Mouse (Mus musculus) frontal cortex, adult 2 months (tissue): ENCODE data around the gene Bst2. TPM values are rescaled to one million over a fixed set of nuclear protein-coding genes. Genes with fewer than 3 reads are reported as not detected.

ENCODE experiments used
- DNase-seq, 2 experiments: peaks; one replicate each; pipeline ENCODE4 v3.0.0; 2022; ENCODE audit warnings: low spot score in 1 of 2; ENCODE audit errors: extremely low spot score in 1 of 2
- polyA plus RNA-seq: library from polyadenylated mRNA; depleted of rRNA; stranded (reverse); fragments of >200 nt; gene quantifications from 2 replicates; pipeline ENCODE4 v1.2.3, GENCODE M21; 2012

Gene Bst2
- polyA plus RNA-seq, 1 experiment: 20.9 TPM

GRCm38 (mm10) chr8:71525226-71526050 lies 11.8 kb downstream of the Bst2 start, which contains the start of gene Ccdc194:
TSS of gene Ccdc194 (minus strand) at chr8:71525711.
- DNase-seq: no peak

GRCm38 (mm10) chr8:71521634-71522033 lies 15.6 kb downstream of the Bst2 start:
- DNase-seq: peak; percentile 81 to 95

- peak in 1 of 2 experiments; percentile 51 for DNase-seq
Measured at GRCm38 (mm10) chr8:71519037-71519825, 18.0 kb downstream of the Bst2 start.

GRCm38 (mm10) chr8:71516786-71517185 lies 20.5 kb downstream of the Bst2 start:
- DNase-seq: no peak

- DNase-seq: no peak
Measured at GRCm38 (mm10) chr8:71515043-71515442, 22.2 kb downstream of the Bst2 start.

GRCm38 (mm10) chr8:71513018-71513754 lies 24.1 kb downstream of the Bst2 start:
- DNase-seq: no peak

- DNase-seq: no peak
Measured at GRCm38 (mm10) chr8:71511644-71512043, 25.6 kb downstream of the Bst2 start, which contains the start of gene Plvap. TSS of gene Plvap (minus strand) at chr8:71511752.

- DNase-seq: no peak
Measured at GRCm38 (mm10) chr8:71509316-71509715, 27.9 kb downstream of the Bst2 start.

GRCm38 (mm10) chr8:71507589-71508104 lies 29.6 kb downstream of the Bst2 start:
- peak; percentile 60 to 86 for DNase-seq

- no peak for DNase-seq
Measured at GRCm38 (mm10) chr8:71505979-71506378, 31.3 kb downstream of the Bst2 start.

GRCm38 (mm10) chr8:71505326-71505725 lies 31.9 kb downstream of the Bst2 start:
- DNase-seq: no peak

- no peak for DNase-seq
Measured at GRCm38 (mm10) chr8:71504349-71504748, 32.9 kb downstream of the Bst2 start.

GRCm38 (mm10) chr8:71498816-71499690 lies 38.2 kb downstream of the Bst2 start:
- DNase-seq: no peak

GRCm38 (mm10) chr8:71497881-71498501 lies 39.3 kb downstream of the Bst2 start:
- DNase-seq: no peak

GRCm38 (mm10) chr8:71497077-71497645 lies 40.1 kb downstream of the Bst2 start:
- DNase-seq: no peak

- DNase-seq: peak in 1 of 2 experiments; percentile 45
Measured at GRCm38 (mm10) chr8:71496481-71496880, 40.8 kb downstream of the Bst2 start.

- DNase-seq: no peak
Measured at GRCm38 (mm10) chr8:71495811-71496210, 41.4 kb downstream of the Bst2 start.

GRCm38 (mm10) chr8:71495039-71495438 lies 42.2 kb downstream of the Bst2 start:
- DNase-seq: peak in 1 of 2 experiments; percentile 85

- peak; percentile 84 to 95 for DNase-seq
Measured at GRCm38 (mm10) chr8:71488454-71488853, 48.8 kb downstream of the Bst2 start.
